Mouse (Mus musculus) limb, embryonic 13.5 days (tissue): ENCODE results near the gene Xylb. TPM values are rescaled to one million over a fixed set of nuclear protein-coding genes. Genes with fewer than 3 reads are reported as not detected.

Experiments used
- ATAC-seq: fragments of 200-750 bp; cut with Nextera tagmentation; 2 replicates; pipeline ENCODE4 v1.8.0; 2017; ENCODE audit warnings: low read depth, moderate number of reproducible peaks, moderate TSS enrichment; ENCODE audit not compliant: low FRiP score
- H3K27ac ChIP-seq: fragments of 300-500 bp; sonication (generic); 2 replicates; pipeline ENCODE4 v1.5.1; 2015; ENCODE audit warnings: inconsistent platforms, mild to moderate bottlenecking, moderate library complexity
- H3K27me3 ChIP-seq: fragments of 300-500 bp; sonication (generic); 2 replicates; pipeline ENCODE4 v1.6.1; 2015; ENCODE audit warnings: mild to moderate bottlenecking, inconsistent platforms
- H3K36me3 ChIP-seq: fragments of 300-500 bp; sonication (generic); 2 replicates; pipeline ENCODE4 v1.6.1; 2015; ENCODE audit warnings: inconsistent platforms, mild to moderate bottlenecking, moderate library complexity
- H3K4me1 ChIP-seq: fragments of 300-500 bp; sonication (generic); 2 replicates; pipeline ENCODE4 v1.6.1; 2015; ENCODE audit warnings: inconsistent platforms
- H3K4me2 ChIP-seq: fragments of 300-500 bp; sonication (generic); replicated peaks from 2 replicates; pipeline ENCODE4 v1.6.1; 2015; ENCODE audit warnings: inconsistent platforms, mild to moderate bottlenecking, moderate library complexity
- H3K4me3 ChIP-seq: fragments of 300-500 bp; sonication (generic); 2 replicates; pipeline ENCODE4 v1.5.1; 2015; ENCODE audit warnings: moderate library complexity, mild to moderate bottlenecking, inconsistent platforms
- H3K9ac ChIP-seq: fragments of 300-500 bp; sonication (generic); 2 replicates; pipeline ENCODE4 v1.6.1; 2015; ENCODE audit warnings: mild to moderate bottlenecking, inconsistent platforms
- H3K9me3 ChIP-seq: fragments of 300-500 bp; sonication (generic); 2 replicates; pipeline ENCODE4 v1.6.1; 2016; ENCODE audit warnings: inconsistent platforms
- WGBS: fragments of 180-500 bp; shearing (Covaris S2); methylation state at CpG from one replicate; pipeline ENCODE4 v1.1.7; 2015; 5-methylcytosine and 5-hydroxymethylcytosine counted together
- polyA plus RNA-seq: library from polyadenylated mRNA; unstranded; fragments of >200 nt; fragmentation: Nextera tagmentation; extraction: Ambion mirVana; gene quantifications from 2 replicates; pipeline ENCODE4 v1.2.1, GENCODE M21; 2015

Xylb gene
- polyA plus RNA-seq, 1 experiment from 2014 or later: 6.4 TPM

GRCm38 (mm10) chr9:119375008-119375407 is 17.8 kb downstream of the Xylb start:
- H3K4me3 ChIP-seq: no peak overlapping the region
- 66% methylated on average over 3 of the region's 3 CpGs for WGBS
- H3K9me3 ChIP-seq: no peaks in the 10 kb centered on the region
- H3K4me2 ChIP-seq: no peak overlapping the region
- ATAC-seq: no peak
- H3K4me1 ChIP-seq: no peaks in the 10 kb centered on the region
- peaks cover 22% of the 10 kb centered on the region for H3K36me3 ChIP-seq
- H3K27ac ChIP-seq: no peak overlapping the region
- H3K27me3 ChIP-seq: no peaks in the 10 kb centered on the region
- H3K9ac ChIP-seq: no peak overlapping the region

DNA sequence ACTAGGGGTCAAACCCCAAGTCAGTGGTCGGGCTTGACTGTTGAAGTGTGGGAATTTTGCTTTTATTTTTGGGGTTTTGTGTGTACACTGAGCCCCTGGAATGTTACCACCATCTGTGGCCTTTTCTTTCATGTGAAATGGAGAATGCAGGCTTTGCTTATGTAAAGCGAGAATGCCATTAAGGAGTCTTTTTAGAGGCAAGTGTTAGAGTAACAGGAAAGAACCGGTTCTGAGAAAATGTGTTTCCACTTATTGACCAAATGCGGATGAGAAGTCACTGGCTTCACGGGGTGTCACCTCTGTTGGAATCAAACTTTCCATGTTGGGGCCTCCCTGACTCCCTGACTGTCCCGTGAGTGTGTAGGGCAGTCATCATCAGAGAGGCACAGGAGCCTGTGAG is 18.4 kb downstream of the Xylb start:
- ATAC-seq: no peak
- 38% methylated on average over 6 of the region's 6 CpGs for WGBS
- peaks cover 25% of the 10 kb centered on the region for H3K36me3 ChIP-seq
- no peak overlapping the region for H3K9ac ChIP-seq
- no peaks in the 10 kb centered on the region for H3K27me3 ChIP-seq
- no peak overlapping the region for H3K4me2 ChIP-seq
- H3K9me3 ChIP-seq: no peaks in the 10 kb centered on the region
- H3K4me1 ChIP-seq: no peaks in the 10 kb centered on the region
- no peak overlapping the region for H3K27ac ChIP-seq
- no peak overlapping the region for H3K4me3 ChIP-seq

- Histone ChIP-seq H3K27me3 (no peaks in the 10 kb centered on the region), H3K4me1 (no peaks in the 10 kb centered on the region), H3K36me3 (peaks cover 33% of the 10 kb centered on the region), H3K9ac (no peak overlapping the region), H3K4me3 (no peak overlapping the region), H3K27ac (no peak overlapping the region), H3K4me2 (no peak overlapping the region), H3K9me3 (no peaks in the 10 kb centered on the region)
- WGBS: 85% methylated on average over 4 of the region's 4 CpGs
- ATAC-seq: no peak
Observed at GRCm38 (mm10) chr9:119378231-119378630, 21.1 kb downstream of the Xylb start.

DNA sequence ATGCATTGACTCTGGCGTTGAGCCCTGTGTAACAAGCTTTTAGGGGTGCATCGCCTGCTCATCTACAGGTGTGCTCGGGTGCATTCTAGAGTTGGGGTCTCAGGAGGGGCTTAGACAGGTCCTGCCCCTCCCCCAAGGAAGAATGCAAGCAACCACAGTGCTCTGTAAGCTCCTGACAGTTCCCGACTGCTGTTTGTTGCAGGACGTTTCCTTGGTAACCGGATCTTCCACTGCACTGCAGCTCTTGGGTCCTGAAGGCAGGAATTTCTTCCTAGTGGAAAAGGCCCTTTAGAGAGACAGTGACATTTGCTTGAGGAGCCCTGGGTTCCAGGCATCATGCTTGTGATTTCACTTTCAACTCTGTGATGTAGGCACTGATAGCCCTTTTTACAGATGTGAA is 25.4 kb downstream of the Xylb start:
- Histone ChIP-seq H3K4me2 (no peak overlapping the region), H3K9ac (no peak overlapping the region), H3K27me3 (no peaks in the 10 kb centered on the region), H3K27ac (no peak overlapping the region), H3K36me3 (peaks cover 34% of the 10 kb centered on the region), H3K4me1 (no peaks in the 10 kb centered on the region), H3K9me3 (no peaks in the 10 kb centered on the region), H3K4me3 (no peak overlapping the region)
- WGBS: 71% methylated on average over 6 of the region's 6 CpGs
- no peak for ATAC-seq

DNA sequence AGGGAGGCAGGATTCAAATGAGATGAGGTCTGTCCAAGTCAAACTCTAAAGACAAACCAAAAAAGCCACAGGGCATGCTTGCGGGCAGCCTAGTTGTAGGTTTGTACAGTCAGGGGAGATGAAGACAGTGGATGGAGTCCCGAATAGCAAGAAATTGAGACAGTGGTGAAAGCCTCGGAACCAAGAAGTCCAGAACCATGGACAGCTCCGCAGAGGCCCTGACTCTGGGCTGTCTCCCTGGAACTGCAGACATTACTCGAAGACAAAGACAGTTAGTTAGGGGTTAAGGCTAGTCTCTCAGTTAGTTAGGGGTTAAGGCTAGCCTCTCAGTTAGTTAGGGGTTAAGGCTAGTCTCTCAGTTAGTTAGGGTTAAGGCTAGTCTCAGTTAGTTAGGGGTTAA is 31.8 kb downstream of the Xylb start:
- no peaks in the 10 kb centered on the region for H3K4me1 ChIP-seq
- no peaks in the 10 kb centered on the region for H3K9me3 ChIP-seq
- peaks cover 14% of the 10 kb centered on the region for H3K36me3 ChIP-seq
- no peak overlapping the region for H3K9ac ChIP-seq
- no peak for ATAC-seq
- no peak overlapping the region for H3K4me3 ChIP-seq
- 58% methylated on average over 5 of the region's 5 CpGs for WGBS
- no peaks in the 10 kb centered on the region for H3K27me3 ChIP-seq
- H3K27ac ChIP-seq: no peak overlapping the region
- H3K4me2 ChIP-seq: no peak overlapping the region

GRCm38 (mm10) chr9:119390214-119390613 is 33.0 kb downstream of the Xylb start:
- Histone ChIP-seq H3K27ac (no peak overlapping the region), H3K4me3 (no peak overlapping the region), H3K4me1 (no peaks in the 10 kb centered on the region), H3K27me3 (no peaks in the 10 kb centered on the region), H3K36me3 (peaks cover 11% of the 10 kb centered on the region), H3K9ac (no peak overlapping the region), H3K4me2 (no peak overlapping the region), H3K9me3 (no peaks in the 10 kb centered on the region)
- ATAC-seq: no peak
- WGBS: 87% methylated on average over 2 of the region's 2 CpGs

DNA sequence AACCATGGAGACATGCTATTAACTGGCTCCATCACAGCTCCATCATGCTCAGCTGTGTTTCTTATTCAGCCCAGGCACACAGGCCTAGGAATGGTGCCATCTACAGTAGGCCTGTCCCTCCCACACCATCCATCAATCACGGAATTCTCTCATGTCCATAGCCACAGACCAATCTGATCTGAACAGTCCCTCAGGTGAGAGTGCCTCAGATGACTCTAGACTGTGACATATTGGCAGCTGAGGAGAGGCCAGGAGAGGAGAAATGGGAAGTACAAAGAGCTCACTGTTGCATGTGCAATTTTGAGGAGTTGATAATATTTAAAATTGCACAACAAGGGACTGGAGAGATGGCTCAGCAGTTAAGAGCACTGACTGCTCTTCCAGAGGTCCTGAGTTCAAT is 37.6 kb downstream of the Xylb start:
- 89% methylated on average over 1 of the region's 1 CpGs for WGBS
- Histone ChIP-seq H3K4me1 (no peaks in the 10 kb centered on the region), H3K36me3 (peaks cover 5% of the 10 kb centered on the region; the same call in 1 of the 2 replicates), H3K9ac (no peak overlapping the region), H3K4me3 (no peak overlapping the region), H3K4me2 (no peak overlapping the region), H3K9me3 (no peaks in the 10 kb centered on the region), H3K27me3 (no peaks in the 10 kb centered on the region), H3K27ac (no peak overlapping the region)
- no peak for ATAC-seq

DNA sequence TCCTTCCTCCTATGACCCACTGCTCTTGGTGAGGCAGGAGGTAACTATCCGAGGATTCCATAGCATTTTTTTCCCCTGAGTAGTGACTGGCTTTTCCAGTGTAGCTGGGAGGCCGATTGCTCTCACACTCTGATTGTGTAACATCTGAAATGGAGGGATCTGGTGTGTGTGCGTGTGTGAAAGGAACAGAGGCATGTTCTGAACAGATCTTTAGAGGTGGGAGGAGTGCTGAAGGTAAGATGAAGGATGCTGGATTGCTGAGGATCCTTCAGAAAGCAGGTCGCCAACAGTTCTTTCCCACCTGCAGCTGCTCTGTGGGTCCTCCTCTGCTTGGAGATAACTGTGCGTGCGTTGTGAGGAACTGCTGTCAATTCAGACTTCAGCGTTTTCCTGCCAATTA is 44.2 kb downstream of the Xylb start:
- Histone ChIP-seq H3K4me2 (peak overlapping the region; percentile 96), H3K27me3 (no peaks in the 10 kb centered on the region), H3K9me3 (no peaks in the 10 kb centered on the region), H3K4me3 (peak overlapping the region; percentile 83), H3K27ac (0 out of 2 replicates have a peak overlapping the region, but pooled peaks have one; percentile 29), H3K36me3 (0 out of 2 replicates have a peak, but pooled peaks cover 4% of the 10 kb centered on the region), H3K9ac (peak overlapping the region; percentile 55), H3K4me1 (peaks cover 32% of the 10 kb centered on the region)
- ATAC-seq: peak; percentile 10; the same call in 1 of the 2 replicates
- 10% methylated on average over 7 of the region's 7 CpGs for WGBS

DNA sequence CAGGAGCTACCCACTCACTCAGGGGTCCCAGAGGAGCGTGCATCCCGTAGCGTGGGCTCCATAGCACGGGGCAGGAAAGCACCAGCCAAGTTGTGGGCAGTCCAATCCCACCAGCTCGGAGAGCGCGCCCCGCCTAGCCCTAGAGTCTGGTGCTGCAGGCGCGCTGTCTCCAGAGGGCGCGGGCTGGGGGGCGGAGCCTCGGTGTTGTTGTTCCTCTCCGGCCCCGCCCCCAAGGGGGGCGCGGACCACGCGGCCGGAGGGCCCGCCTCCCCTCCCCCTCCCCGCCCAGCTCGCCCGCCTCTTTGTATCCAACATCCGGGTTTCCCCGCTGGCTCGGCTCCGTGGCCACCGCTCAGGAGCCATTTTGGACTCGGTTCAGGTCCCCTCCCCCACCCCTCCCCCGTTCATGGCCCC is 44.6 kb downstream of the Xylb start, which contains the start of gene Acvr2b:
Acvr2b (plus strand) TSS at position 318 of the 414 bp plus-strand sequence.
- Histone ChIP-seq H3K4me3 (peak within 1 kb of the TSS; percentile 83), H3K4me1 (peaks cover 32% of the 10 kb centered on the region), H3K4me2 (peak within 1 kb of the TSS; percentile 96), H3K9me3 (no peaks in the 10 kb centered on the region), H3K9ac (peak within 1 kb of the TSS; percentile 97), H3K27ac (peak within 1 kb of the TSS; percentile 96), H3K36me3 (0 out of 2 replicates have a peak, but pooled peaks cover 4% of the 10 kb centered on the region), H3K27me3 (no peaks in the 10 kb centered on the region)
- under 1% methylated on average over 25 of the region's 32 CpGs for WGBS
- peak; percentile 93 for ATAC-seq

DNA sequence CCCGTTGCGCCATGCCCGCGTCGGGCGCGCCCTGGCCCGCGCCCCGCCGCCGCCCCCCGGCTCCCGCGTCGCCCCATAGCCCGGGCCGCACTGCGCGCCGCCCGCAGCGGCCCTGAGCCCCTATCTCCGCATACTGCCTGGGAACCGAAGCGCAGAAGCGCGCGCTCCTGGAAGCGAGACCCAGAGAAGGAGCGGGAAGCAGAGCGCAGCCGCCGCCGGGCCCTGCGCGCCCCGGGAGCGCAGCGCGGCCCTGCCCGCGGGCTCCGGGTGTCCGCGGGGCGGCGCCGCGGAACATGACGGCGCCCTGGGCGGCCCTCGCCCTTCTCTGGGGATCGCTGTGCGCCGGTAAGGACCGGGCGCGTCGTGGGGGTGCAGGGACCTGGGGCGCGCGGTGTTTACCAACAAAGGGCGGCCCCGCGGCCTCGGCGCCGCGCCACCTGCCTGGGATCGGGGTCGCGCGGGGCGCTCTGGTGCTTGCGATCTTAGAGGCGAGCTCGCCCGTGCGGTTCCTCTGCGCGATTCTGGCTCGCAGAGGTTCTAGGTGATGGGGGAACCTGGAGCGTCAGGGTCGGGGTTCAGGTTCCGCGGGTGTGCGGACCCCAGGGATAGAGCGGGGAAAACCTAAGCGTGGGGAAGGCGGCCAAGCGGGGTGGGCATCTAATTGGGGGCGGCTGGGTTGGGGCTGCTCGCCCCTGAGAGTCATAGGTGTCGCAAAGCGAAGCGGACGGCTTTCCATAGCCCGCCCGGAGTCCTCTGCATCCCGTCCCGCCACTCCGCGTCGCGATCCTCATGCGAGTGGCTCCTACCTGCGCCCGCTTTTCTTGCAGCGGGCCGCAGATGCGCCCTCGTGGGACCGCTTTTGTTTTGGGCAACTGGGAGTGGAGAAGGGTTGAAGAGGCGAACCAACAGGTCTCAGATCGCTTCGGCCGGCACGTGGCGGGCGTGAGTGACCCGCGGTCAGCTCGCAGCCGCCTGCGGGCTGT is 45.4 kb downstream of the Xylb start:
- no peaks in the 10 kb centered on the region for H3K9me3 ChIP-seq
- H3K4me1 ChIP-seq: peaks cover 35% of the 10 kb centered on the region
- peak overlapping the region; percentile 97 for H3K9ac ChIP-seq
- H3K4me3 ChIP-seq: peak overlapping the region; percentile 83
- H3K36me3 ChIP-seq: 0 out of 2 replicates have a peak, but pooled peaks cover 7% of the 10 kb centered on the region
- H3K4me2 ChIP-seq: peak overlapping the region; percentile 96
- WGBS: under 1% methylated on average over 126 of the region's 127 CpGs
- H3K27me3 ChIP-seq: no peaks in the 10 kb centered on the region
- peak overlapping the region; percentile 96 for H3K27ac ChIP-seq
- peak; percentile 57 for ATAC-seq

DNA sequence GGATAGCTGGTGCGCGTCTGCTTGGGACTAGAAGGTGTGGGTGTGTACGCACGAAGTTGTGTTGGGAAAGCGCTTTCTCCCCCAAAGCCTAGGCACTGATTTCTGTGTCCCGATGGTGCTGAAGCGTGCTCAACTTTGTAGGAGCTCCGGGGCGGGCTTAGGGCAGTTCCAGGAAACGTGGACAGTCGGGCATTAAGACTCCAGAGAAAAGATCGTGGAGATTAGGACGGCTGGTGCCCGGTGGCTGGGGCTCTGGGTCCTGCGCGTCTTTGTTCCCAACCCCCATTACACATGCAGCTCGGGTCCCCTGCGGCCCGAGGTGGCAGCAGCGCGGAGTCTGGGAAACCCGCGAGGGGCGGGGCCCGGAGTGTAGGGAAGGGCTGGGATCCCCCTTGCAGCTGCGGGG is 46.1 kb downstream of the Xylb start:
- Histone ChIP-seq H3K27ac (peak overlapping the region; percentile 96), H3K27me3 (no peaks in the 10 kb centered on the region), H3K4me2 (peak overlapping the region; percentile 96), H3K4me1 (peaks cover 42% of the 10 kb centered on the region), H3K9me3 (no peaks in the 10 kb centered on the region), H3K9ac (peak overlapping the region; percentile 97), H3K36me3 (0 out of 2 replicates have a peak, but pooled peaks cover 7% of the 10 kb centered on the region), H3K4me3 (peak overlapping the region; percentile 83)
- peak; percentile 18; the same call in 1 of the 2 replicates for ATAC-seq
- WGBS: under 1% methylated on average over 26 of the region's 26 CpGs

GRCm38 (mm10) chr9:119404090-119404489 is 46.9 kb downstream of the Xylb start:
- peaks cover 50% of the 10 kb centered on the region for H3K4me1 ChIP-seq
- H3K4me2 ChIP-seq: peak overlapping the region; percentile 96
- H3K9ac ChIP-seq: peak overlapping the region; percentile 97; the same call in 1 of the 2 replicates
- no peaks in the 10 kb centered on the region for H3K27me3 ChIP-seq
- 62% methylated on average over 5 of the region's 5 CpGs for WGBS
- peak overlapping the region; percentile 83 for H3K4me3 ChIP-seq
- no peaks in the 10 kb centered on the region for H3K9me3 ChIP-seq
- 0 out of 2 replicates have a peak, but pooled peaks cover 7% of the 10 kb centered on the region for H3K36me3 ChIP-seq
- H3K27ac ChIP-seq: no peak overlapping the region
- ATAC-seq: no peak
